Mouse (Mus musculus) hindbrain, postnatal 0 days (tissue): ENCODE results near the gene Slc2a13. TPM values are rescaled to one million over a fixed set of nuclear protein-coding genes. Genes with fewer than 3 reads are reported as not detected.

Source experiments
- ATAC-seq: fragments of 200-750 bp; cut with Nextera tagmentation; 2 replicates; pipeline ENCODE4 v1.8.0; 2017; ENCODE audit warnings: mild to moderate bottlenecking, moderate TSS enrichment, moderate library complexity
- DNase-seq: peaks from one replicate; pipeline ENCODE4 v3.0.0-alpha.2; 2015; ENCODE audit warnings: low spot score
- H3K27ac ChIP-seq: fragments of 300-500 bp; sonication (generic); 2 replicates; pipeline ENCODE4 v1.5.1; 2014; ENCODE audit warnings: mild to moderate bottlenecking
- H3K27me3 ChIP-seq: fragments of 300-500 bp; sonication (generic); 2 replicates; pipeline ENCODE4 v1.6.1; 2014; ENCODE audit warnings: low read length, mixed read lengths; ENCODE audit not compliant: insufficient read depth
- H3K36me3 ChIP-seq: fragments of 300-500 bp; sonication (generic); 2 replicates; pipeline ENCODE4 v1.6.1; 2014; ENCODE audit warnings: low read length, mixed read lengths; ENCODE audit not compliant: insufficient read depth
- H3K4me1 ChIP-seq: fragments of 300-500 bp; sonication (generic); 2 replicates; pipeline ENCODE4 v1.6.1; 2014; ENCODE audit warnings: antibody characterized with exemption, low read length, mixed read lengths; ENCODE audit not compliant: insufficient read depth
- H3K4me2 ChIP-seq: fragments of 300-500 bp; sonication (generic); 2 replicates; pipeline ENCODE4 v1.6.1; 2014; ENCODE audit warnings: low read depth, mild to moderate bottlenecking, low read length, moderate library complexity, mixed read lengths
- H3K4me3 ChIP-seq: fragments of 300-500 bp; sonication (generic); 2 replicates; pipeline ENCODE4 v1.5.1; 2014; ENCODE audit warnings: low read length
- H3K9ac ChIP-seq: fragments of 300-500 bp; sonication (generic); replicated peaks from 2 replicates; pipeline ENCODE4 v1.6.1; 2014; ENCODE audit warnings: mild to moderate bottlenecking, low read length, moderate library complexity, mixed read lengths
- H3K9me3 ChIP-seq: fragments of 300-500 bp; sonication (generic); 2 replicates; pipeline ENCODE4 v1.6.1; 2016; ENCODE audit warnings: low read length, mixed read lengths
- CTCF ChIP-seq: IDR thresholded peaks from 2 replicates; pipeline ENCODE4 v1.5.1; 2016; ENCODE audit warnings: antibody characterized with exemption, control low read depth, low read depth
- WGBS: fragments of 180-500 bp; shearing (Covaris S2); extraction: QIAGEN DNeasy Blood & Tissue Kit; methylation state at CpG from one replicate; pipeline ENCODE4 v1.1.7; 2014; 5-methylcytosine and 5-hydroxymethylcytosine counted together
- polyA plus RNA-seq: library from polyadenylated mRNA; unstranded; fragments of >200 nt; fragmentation: Nextera tagmentation; extraction: Ambion mirVana; gene quantifications from 2 replicates; pipeline ENCODE4 v1.2.1, GENCODE M21; 2015
- total RNA-seq: library from RNA; depleted of rRNA; stranded (reverse); fragments of >200 nt; gene quantifications from 2 replicates; pipeline ENCODE4 v1.2.3, GENCODE M21; 2014

Gene Slc2a13
- total and polyA plus RNA-seq, 2 experiments from 2014 or later = 4.3 to 27.9 TPM

DNA sequence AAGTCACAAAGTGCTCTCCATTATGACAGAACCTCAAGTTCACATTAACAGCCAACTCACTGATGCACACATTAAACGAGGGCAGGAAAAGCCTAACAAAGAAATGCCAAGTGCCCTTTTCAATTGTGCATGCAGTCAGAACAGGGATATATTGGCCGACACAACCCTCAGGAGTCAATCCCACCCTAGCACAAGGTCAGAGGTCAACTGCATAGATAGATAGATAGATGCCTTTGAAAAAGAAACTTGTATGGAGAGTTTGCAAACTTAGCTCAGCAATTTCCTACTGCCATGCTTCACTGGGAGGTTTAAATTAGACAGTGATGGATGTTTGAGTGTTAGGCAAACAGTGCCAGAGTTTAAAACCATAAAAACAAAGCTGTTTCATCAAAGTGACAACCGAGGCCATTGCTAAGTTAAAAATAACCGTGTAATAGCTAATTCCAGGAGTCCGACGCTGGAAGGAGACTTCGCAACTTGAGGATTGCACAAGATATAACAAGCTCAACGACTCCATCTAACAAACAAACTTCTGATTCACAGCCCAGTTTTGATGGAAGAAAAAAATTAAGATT, 194.2 kb downstream of the Slc2a13 start:
- H3K36me3 ChIP-seq = no peaks in the 10 kb centered on the region
- TF ChIP-seq CTCF = no peak
- H3K9me3 ChIP-seq = no peaks in the 10 kb centered on the region
- no peak overlapping the region for H3K9ac ChIP-seq
- ATAC-seq (no peak), DNase-seq (no peak)
- H3K4me2 ChIP-seq = no peak overlapping the region
- peaks cover 13% of the 10 kb centered on the region; the same call in 1 of the 2 replicates for H3K4me1 ChIP-seq
- no peak overlapping the region for H3K4me3 ChIP-seq
- H3K27ac ChIP-seq = no peak overlapping the region
- H3K27me3 ChIP-seq = no peaks in the 10 kb centered on the region
- WGBS = 41% methylated on average over 8 of the region's 8 CpGs

DNA sequence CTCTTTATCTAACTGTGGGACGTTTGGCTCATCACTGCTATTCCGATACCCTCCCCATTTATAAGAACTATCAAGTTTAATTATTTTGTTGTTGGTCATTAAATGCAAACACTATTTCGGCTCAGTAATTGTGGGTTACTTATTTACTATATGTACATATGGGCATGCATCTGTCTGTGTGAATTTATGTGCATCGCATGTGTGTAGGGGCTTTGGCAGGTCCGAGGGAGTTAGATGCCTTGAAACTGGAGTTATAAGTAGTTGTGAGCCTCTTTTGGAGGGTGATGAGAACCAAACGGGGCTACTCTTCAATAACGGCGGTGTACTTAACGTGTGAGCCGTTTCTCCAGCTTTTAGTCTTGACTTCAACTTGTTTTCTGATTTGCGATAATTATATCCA, 195.5 kb downstream of the Slc2a13 start:
- DNase-seq (no peak), ATAC-seq (no peak)
- Histone ChIP-seq H3K4me3 (no peak overlapping the region), H3K27ac (peak overlapping the region; percentile 2; the same call in 1 of the 2 replicates), H3K9me3 (no peaks in the 10 kb centered on the region), H3K27me3 (no peaks in the 10 kb centered on the region), H3K9ac (no peak overlapping the region), H3K36me3 (no peaks in the 10 kb centered on the region), H3K4me1 (peaks cover 25% of the 10 kb centered on the region; the same call in 1 of the 2 replicates), H3K4me2 (no peak overlapping the region)
- WGBS = 76% methylated on average over 11 of the region's 11 CpGs
- TF ChIP-seq CTCF = no peak

DNA sequence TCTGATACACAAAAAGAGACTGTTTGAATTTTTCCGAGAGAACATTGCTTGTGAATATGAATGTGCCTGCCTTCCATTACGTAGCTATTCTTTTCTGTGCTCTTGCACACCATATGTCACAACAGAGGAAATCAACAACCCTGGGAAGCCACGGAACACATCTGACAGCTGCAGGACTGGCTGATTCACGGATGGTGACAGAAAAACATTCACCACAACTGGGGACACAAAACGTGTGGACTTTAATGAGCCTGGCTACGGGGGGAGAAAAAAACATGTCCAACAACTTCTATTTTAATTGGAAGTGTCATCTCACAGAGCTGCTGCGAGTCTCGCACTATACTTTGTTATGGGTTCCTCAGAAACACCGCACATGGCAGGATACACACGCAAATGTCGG, 196.0 kb downstream of the Slc2a13 start:
- Histone ChIP-seq H3K27me3 (no peaks in the 10 kb centered on the region), H3K36me3 (no peaks in the 10 kb centered on the region), H3K9me3 (no peaks in the 10 kb centered on the region), H3K4me1 (peaks cover 26% of the 10 kb centered on the region; the same call in 1 of the 2 replicates), H3K4me2 (no peak overlapping the region), H3K9ac (no peak overlapping the region), H3K4me3 (no peak overlapping the region), H3K27ac (peak overlapping the region; percentile 2; the same call in 1 of the 2 replicates)
- DNase-seq = peak; percentile 41
- WGBS = 29% methylated on average over 11 of the region's 11 CpGs
- TF ChIP-seq CTCF = no peak
- ATAC-seq = no peak

DNA sequence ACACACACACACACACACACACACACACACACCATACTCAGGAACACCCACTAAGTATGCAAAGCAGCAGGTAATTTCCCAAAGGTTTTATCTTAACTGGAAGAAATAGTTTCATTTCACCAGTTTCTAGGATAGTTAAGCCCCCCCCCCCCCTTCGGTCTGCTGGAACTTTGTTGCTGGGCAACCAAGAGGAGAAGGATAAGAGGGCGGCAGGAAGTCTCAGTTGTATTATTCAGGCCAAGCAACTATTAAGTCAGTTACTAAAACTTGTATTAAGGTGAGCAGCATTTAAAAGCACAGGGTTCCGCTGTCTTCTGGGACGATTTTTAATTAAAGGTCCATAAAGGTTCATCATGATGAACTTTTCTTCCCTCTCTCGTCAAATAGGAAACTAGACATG, 198.6 kb downstream of the Slc2a13 start:
- Histone ChIP-seq H3K9me3 (no peaks in the 10 kb centered on the region), H3K27ac (no peak overlapping the region), H3K4me3 (no peak overlapping the region), H3K27me3 (no peaks in the 10 kb centered on the region), H3K9ac (no peak overlapping the region), H3K4me2 (no peak overlapping the region), H3K36me3 (no peaks in the 10 kb centered on the region), H3K4me1 (peaks cover 26% of the 10 kb centered on the region; the same call in 1 of the 2 replicates)
- TF ChIP-seq CTCF = no peak
- WGBS = 27% methylated on average over 5 of the region's 5 CpGs
- no peak for ATAC-seq
- peak; percentile 29 for DNase-seq

DNA sequence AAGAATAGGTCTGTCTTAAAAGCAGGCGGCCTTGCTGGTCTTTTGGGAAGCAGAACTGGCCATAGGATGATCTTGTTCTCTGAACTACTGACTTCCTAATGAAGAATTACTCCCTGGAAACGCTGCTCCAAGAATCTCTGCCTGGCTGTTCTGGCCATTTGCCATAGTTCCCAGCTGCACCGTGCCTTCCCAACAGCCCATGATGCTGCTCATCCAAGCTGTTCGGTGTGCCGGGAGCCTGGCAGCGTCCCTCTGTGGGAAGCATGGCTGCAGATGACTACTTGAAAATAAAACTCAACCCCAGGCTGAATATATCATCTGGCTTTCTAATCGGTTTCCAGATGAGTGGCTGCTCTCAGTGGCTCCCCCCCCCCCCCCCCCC, 199.9 kb downstream of the Slc2a13 start:
- H3K9me3 ChIP-seq = no peaks in the 10 kb centered on the region
- no peak for TF ChIP-seq CTCF
- peaks cover 26% of the 10 kb centered on the region; the same call in 1 of the 2 replicates for H3K4me1 ChIP-seq
- no peak overlapping the region for H3K9ac ChIP-seq
- H3K36me3 ChIP-seq = no peaks in the 10 kb centered on the region
- 25% methylated on average over 7 of the region's 7 CpGs for WGBS
- H3K27me3 ChIP-seq = no peaks in the 10 kb centered on the region
- peak; percentile 84 for ATAC-seq
- peak; percentile 90 for DNase-seq
- peak overlapping the region; percentile 79 for H3K27ac ChIP-seq
- H3K4me3 ChIP-seq = no peak overlapping the region
- H3K4me2 ChIP-seq = 0 out of 2 replicates have a peak overlapping the region, but pooled peaks have one; percentile 1

DNA sequence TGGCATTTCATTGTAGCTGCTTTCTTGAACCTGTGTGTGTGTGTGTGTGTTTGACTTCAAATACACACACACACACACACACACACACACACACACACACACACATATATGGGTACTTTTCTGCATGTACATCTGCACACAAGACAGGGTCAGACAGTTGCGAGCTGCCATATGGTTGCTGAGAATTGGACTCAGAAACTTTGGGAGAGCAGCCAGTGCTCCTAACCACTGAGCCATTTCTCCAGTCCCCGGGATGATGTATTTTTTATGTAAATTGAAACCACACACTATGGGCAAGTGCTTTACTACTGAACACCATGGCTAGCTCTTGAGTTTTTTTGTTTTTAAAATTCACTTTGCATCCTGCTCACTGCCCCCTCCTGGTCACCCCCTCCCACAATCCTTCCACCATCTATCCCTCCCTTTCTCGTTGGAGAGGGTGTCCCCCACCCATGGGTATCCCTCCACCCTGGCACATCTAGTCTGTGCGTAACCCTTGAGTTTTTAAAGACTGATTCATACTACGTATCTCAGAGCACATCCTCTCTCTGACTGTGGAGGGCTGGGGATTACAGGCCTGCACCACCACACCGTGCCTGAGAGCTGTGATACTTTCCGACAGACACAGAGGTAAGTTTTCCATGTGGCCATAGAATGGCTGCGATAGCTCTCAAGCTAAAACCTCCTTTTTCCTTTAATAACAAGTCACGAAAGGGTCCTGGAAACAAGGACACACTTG, 200.4 kb downstream of the Slc2a13 start:
- peak overlapping the region; percentile 79 for H3K27ac ChIP-seq
- TF ChIP-seq CTCF = no peak
- peaks cover 25% of the 10 kb centered on the region; the same call in 1 of the 2 replicates for H3K4me1 ChIP-seq
- 0 out of 2 replicates have a peak overlapping the region, but pooled peaks have one; percentile 1 for H3K4me2 ChIP-seq
- peak; percentile 76 for ATAC-seq
- WGBS = 39% methylated on average over 9 of the region's 9 CpGs
- no peaks in the 10 kb centered on the region for H3K9me3 ChIP-seq
- H3K4me3 ChIP-seq = no peak overlapping the region
- H3K9ac ChIP-seq = no peak overlapping the region
- peak; percentile 28 for DNase-seq
- H3K36me3 ChIP-seq = no peaks in the 10 kb centered on the region
- no peaks in the 10 kb centered on the region for H3K27me3 ChIP-seq
